Mouse (Mus musculus): ENCODE data around the gene Srms. TPM values are rescaled to one million over a fixed set of nuclear protein-coding genes. Genes with fewer than 3 reads are reported as not detected.

Gene Srms
- polyA plus RNA-seq (2015; fragmentation: Nextera tagmentation; extraction: Ambion mirVana), result 0.05 TPM in 1 of 2 replicates, not detected in the other

GRCm38 (mm10) chr2:181213021-181213445 lies at the start of gene Srms:
Srms (minus strand) TSS chr2:181213185.
- 1% methylated on average over 17 of the region's 17 CpGs for WGBS
- Histone ChIP-seq H3K9me3 (no peaks in the 10 kb centered on the region), H3K4me3 (replicated peaks) (peak within 1 kb of the TSS; percentile 22), H3K9ac (peak within 1 kb of the TSS; percentile 14; the same call in 1 of the 2 replicates), H3K27ac (no peak within 1 kb of the TSS), H3K36me3 (no peaks in the 10 kb centered on the region), H3K4me2 (replicated peaks) (peak within 1 kb of the TSS; percentile 57), H3K27me3 (replicated peaks) (peaks cover 38% of the 10 kb centered on the region), H3K4me1 (replicated peaks) (0 out of 2 replicates have a peak, but pooled peaks cover 8% of the 10 kb centered on the region)
- peak; percentile 76 for ATAC-seq

GRCm38 (mm10) chr2:181253248-181253647 lies 40.3 kb upstream of the Srms start:
- H3K27ac ChIP-seq, result no peak overlapping the region
- no peaks in the 10 kb centered on the region for H3K27me3 ChIP-seq (replicated peaks)
- ATAC-seq, result no peak
- H3K36me3 ChIP-seq, result peaks cover 37% of the 10 kb centered on the region
- H3K4me1 ChIP-seq (replicated peaks), result no peaks in the 10 kb centered on the region
- no peak overlapping the region for H3K4me2 ChIP-seq (replicated peaks)
- no peak overlapping the region for H3K4me3 ChIP-seq (replicated peaks)
- WGBS, result 84% methylated on average over 1 of the region's 1 CpGs
- H3K9me3 ChIP-seq, result no peaks in the 10 kb centered on the region
- no peak overlapping the region for H3K9ac ChIP-seq

GRCm38 (mm10) chr2:181251841-181252240 lies 38.9 kb upstream of the Srms start:
- ATAC-seq, result no peak
- Histone ChIP-seq H3K4me3 (replicated peaks) (no peak overlapping the region), H3K4me2 (replicated peaks) (no peak overlapping the region), H3K27me3 (replicated peaks) (no peaks in the 10 kb centered on the region), H3K4me1 (replicated peaks) (no peaks in the 10 kb centered on the region), H3K9ac (no peak overlapping the region), H3K9me3 (no peaks in the 10 kb centered on the region), H3K27ac (no peak overlapping the region), H3K36me3 (peaks cover 33% of the 10 kb centered on the region)
- 86% methylated on average over 1 of the region's 1 CpGs for WGBS

GRCm38 (mm10) chr2:181249217-181249616 lies 36.2 kb upstream of the Srms start:
- ATAC-seq, result peak; percentile 88
- 63% methylated on average over 10 of the region's 10 CpGs for WGBS

GRCm38 (mm10) chr2:181245031-181245430 lies 32.0 kb upstream of the Srms start:
- H3K36me3 ChIP-seq, result no peaks in the 10 kb centered on the region; the same call in 1 of the 2 replicates
- H3K27me3 ChIP-seq (replicated peaks), result no peaks in the 10 kb centered on the region
- no peaks in the 10 kb centered on the region for H3K9me3 ChIP-seq
- no peak overlapping the region for H3K9ac ChIP-seq
- H3K4me2 ChIP-seq (replicated peaks), result no peak overlapping the region
- no peak overlapping the region for H3K4me3 ChIP-seq (replicated peaks)
- WGBS, result 21% methylated on average over 2 of the region's 2 CpGs
- H3K27ac ChIP-seq, result no peak overlapping the region
- peaks cover 22% of the 10 kb centered on the region for H3K4me1 ChIP-seq (replicated peaks)
- no peak for ATAC-seq

More at GRCm38 (mm10) chr2:181249217-181249616, 36.2 kb upstream of the Srms start:
- Histone ChIP-seq H3K4me2 (replicated peaks) (peak overlapping the region; percentile 22; the same call in 1 of the 2 replicates), H3K4me3 (replicated peaks) (no peak overlapping the region), H3K27ac (peak overlapping the region; percentile 66; the same call in 1 of the 2 replicates), H3K4me1 (replicated peaks) (no peaks in the 10 kb centered on the region; the same call in 1 of the 2 replicates), H3K36me3 (peaks cover 16% of the 10 kb centered on the region; the same call in 1 of the 2 replicates), H3K27me3 (replicated peaks) (no peaks in the 10 kb centered on the region), H3K9ac (no peak overlapping the region), H3K9me3 (no peaks in the 10 kb centered on the region)

GRCm38 (mm10) chr2:181243706-181244394 lies 30.9 kb upstream of the Srms start:
- 35% methylated on average over 11 of the region's 11 CpGs for WGBS

GRCm38 (mm10) chr2:181242314-181242665 lies 29.3 kb upstream of the Srms start:
- ATAC-seq, result no peak

More at GRCm38 (mm10) chr2:181243706-181244394, 30.9 kb upstream of the Srms start:
- H3K36me3 ChIP-seq, result no peaks in the 10 kb centered on the region; the same call in 1 of the 2 replicates
- no peak overlapping the region for H3K9ac ChIP-seq
- no peak overlapping the region for H3K4me3 ChIP-seq (replicated peaks)
- H3K4me1 ChIP-seq (replicated peaks), result peaks cover 24% of the 10 kb centered on the region
- no peak overlapping the region for H3K4me2 ChIP-seq (replicated peaks)
- H3K27me3 ChIP-seq (replicated peaks), result no peaks in the 10 kb centered on the region
- no peaks in the 10 kb centered on the region for H3K9me3 ChIP-seq
- ATAC-seq, result peak; percentile 41; the same call in 1 of the 2 replicates
- no peak overlapping the region for H3K27ac ChIP-seq

GRCm38 (mm10) chr2:181241602-181242313 lies 28.8 kb upstream of the Srms start, which contains the start of gene Helz2:
Helz2 (minus strand) TSS chr2:181242027.
- no peaks in the 10 kb centered on the region for H3K9me3 ChIP-seq
- H3K4me2 ChIP-seq (replicated peaks), result peak within 1 kb of the TSS; percentile 75
- peak within 1 kb of the TSS; percentile 70 for H3K9ac ChIP-seq
- no peaks in the 10 kb centered on the region; the same call in 1 of the 2 replicates for H3K36me3 ChIP-seq
- H3K27ac ChIP-seq, result no peak within 1 kb of the TSS
- peak within 1 kb of the TSS; percentile 59 for H3K4me3 ChIP-seq (replicated peaks)
- 8% methylated on average over 16 of the region's 16 CpGs for WGBS
- ATAC-seq, result peak; percentile 85
- H3K27me3 ChIP-seq (replicated peaks), result no peaks in the 10 kb centered on the region
- H3K4me1 ChIP-seq (replicated peaks), result peaks cover 24% of the 10 kb centered on the region

More at GRCm38 (mm10) chr2:181242314-181242665, 29.3 kb upstream of the Srms start:
- Histone ChIP-seq H3K9ac (peak overlapping the region; percentile 70), H3K4me3 (replicated peaks) (peak overlapping the region; percentile 59), H3K4me1 (replicated peaks) (peaks cover 24% of the 10 kb centered on the region), H3K4me2 (replicated peaks) (peak overlapping the region; percentile 75), H3K9me3 (no peaks in the 10 kb centered on the region), H3K27me3 (replicated peaks) (no peaks in the 10 kb centered on the region), H3K36me3 (no peaks in the 10 kb centered on the region; the same call in 1 of the 2 replicates), H3K27ac (no peak overlapping the region)
- 53% methylated on average over 3 of the region's 3 CpGs for WGBS

GRCm38 (mm10) chr2:181240806-181241440 lies 27.9 kb upstream of the Srms start:
- Histone ChIP-seq H3K4me1 (replicated peaks) (peaks cover 24% of the 10 kb centered on the region), H3K4me3 (replicated peaks) (peak overlapping the region; percentile 59), H3K9me3 (no peaks in the 10 kb centered on the region), H3K9ac (no peak overlapping the region; the same call in 1 of the 2 replicates), H3K27ac (no peak overlapping the region), H3K27me3 (replicated peaks) (no peaks in the 10 kb centered on the region), H3K4me2 (replicated peaks) (peak overlapping the region; percentile 75), H3K36me3 (no peaks in the 10 kb centered on the region; the same call in 1 of the 2 replicates)
- 90% methylated on average over 13 of the region's 13 CpGs for WGBS
- ATAC-seq, result no peak

GRCm38 (mm10) chr2:181239261-181239660 lies 26.3 kb upstream of the Srms start:
- Histone ChIP-seq H3K9me3 (no peaks in the 10 kb centered on the region), H3K36me3 (no peaks in the 10 kb centered on the region; the same call in 1 of the 2 replicates), H3K9ac (no peak overlapping the region), H3K27ac (no peak overlapping the region), H3K27me3 (replicated peaks) (no peaks in the 10 kb centered on the region), H3K4me2 (replicated peaks) (no peak overlapping the region), H3K4me3 (replicated peaks) (no peak overlapping the region), H3K4me1 (replicated peaks) (peaks cover 24% of the 10 kb centered on the region)
- 93% methylated on average over 9 of the region's 9 CpGs for WGBS
- ATAC-seq, result no peak

- Histone ChIP-seq H3K36me3 (no peaks in the 10 kb centered on the region; the same call in 1 of the 2 replicates), H3K9ac (no peak overlapping the region), H3K4me1 (replicated peaks) (peaks cover 21% of the 10 kb centered on the region), H3K4me2 (replicated peaks) (no peak overlapping the region), H3K27ac (no peak overlapping the region), H3K27me3 (replicated peaks) (no peaks in the 10 kb centered on the region), H3K9me3 (no peaks in the 10 kb centered on the region), H3K4me3 (replicated peaks) (no peak overlapping the region)
- WGBS, result 70% methylated on average over 2 of the region's 2 CpGs
- no peak for ATAC-seq
Measured at GRCm38 (mm10) chr2:181238861-181239260, 25.9 kb upstream of the Srms start.

Data from intestine, embryonic 15.5 days (tissue).